Mouse (Mus musculus) embryo, embryonic 10.5 days (tissue): ENCODE measurements around the gene Sec24a.
"Not testable (repeated sequence)": the region's sequence is repeated elsewhere in the genome, so short reads cannot be mapped to it uniquely, and the experiment has no call there.

Experiments used
- DNase-seq: peaks from one replicate; pipeline ENCODE4 v3.0.0-alpha.2; 2015; ENCODE audit warnings: low spot score

The Sec24a gene

DNA sequence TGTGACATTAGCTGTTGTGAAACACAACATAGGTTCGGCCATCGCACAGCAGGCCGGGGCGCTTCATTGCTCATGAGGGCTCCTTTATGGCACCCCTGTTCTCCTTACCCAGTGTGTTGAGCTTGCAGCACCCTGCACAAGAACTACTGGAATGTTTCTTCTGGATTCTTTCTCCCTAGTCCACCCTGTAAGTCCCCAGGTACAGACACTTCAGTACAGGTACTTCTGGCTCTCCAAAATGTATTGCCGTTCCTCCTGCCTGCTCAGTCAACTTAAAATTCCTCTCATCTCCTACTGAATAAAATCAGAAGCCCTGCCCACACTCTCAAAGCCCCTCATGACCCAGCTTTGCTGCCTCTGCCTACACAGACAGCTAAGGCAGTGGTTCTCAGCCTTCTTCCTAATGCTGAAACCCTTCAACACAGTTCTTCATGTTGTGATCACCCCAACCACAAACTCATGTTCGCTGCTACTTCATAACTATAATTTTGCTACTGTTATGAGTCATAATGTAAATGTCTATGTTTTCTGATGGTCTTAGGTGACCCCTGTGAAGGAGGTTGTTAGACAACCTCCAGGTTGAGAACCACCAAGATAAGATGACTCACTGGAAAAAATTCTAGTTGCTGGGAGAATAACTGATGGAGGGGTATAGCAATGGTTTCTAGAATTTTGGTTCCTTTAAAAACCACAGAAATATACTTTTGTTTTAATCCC lies 3.3 kb downstream of the Sec24a start:
- DNase-seq, result no peak

DNA sequence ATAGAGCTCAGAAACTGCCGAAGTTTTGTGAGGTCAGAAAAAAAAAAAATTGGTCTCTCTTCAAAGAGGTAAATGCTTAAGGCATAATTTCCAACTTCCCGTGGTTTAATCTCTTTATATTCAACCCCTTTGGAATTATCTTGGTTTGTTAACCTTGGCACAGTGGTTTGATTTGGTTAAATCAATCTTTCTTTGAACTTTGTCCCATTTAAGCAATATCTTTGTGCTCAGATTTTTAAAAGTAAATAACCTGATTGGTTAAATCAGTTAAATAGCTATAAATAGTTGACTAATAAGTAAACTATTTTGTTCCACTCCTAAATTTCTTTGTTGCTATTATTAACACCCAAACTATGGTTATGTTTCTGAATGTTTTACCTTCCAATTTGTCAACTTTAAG lies 4.2 kb downstream of the Sec24a start:
- no peak for DNase-seq

DNA sequence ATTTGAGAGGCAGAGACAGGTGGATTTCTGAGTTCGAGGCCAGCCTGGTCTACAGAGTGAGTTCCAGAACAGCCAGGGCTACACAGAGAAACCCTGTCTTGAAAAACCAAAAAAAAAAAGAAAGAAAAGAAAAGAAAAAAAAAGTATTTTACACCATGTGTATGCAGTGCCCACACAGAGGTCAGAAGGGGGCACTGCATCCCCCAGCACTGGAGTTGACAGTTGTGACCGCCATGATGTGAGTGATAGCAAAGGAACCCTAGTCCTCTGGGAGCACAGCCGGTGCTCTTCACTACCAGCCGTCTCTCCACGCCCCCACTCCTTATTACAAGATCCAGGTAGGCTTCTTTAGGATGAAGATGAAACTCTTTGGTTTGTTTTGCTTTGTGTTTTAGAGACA lies 5.2 kb downstream of the Sec24a start:
- not testable (repeated sequence) for DNase-seq

DNA sequence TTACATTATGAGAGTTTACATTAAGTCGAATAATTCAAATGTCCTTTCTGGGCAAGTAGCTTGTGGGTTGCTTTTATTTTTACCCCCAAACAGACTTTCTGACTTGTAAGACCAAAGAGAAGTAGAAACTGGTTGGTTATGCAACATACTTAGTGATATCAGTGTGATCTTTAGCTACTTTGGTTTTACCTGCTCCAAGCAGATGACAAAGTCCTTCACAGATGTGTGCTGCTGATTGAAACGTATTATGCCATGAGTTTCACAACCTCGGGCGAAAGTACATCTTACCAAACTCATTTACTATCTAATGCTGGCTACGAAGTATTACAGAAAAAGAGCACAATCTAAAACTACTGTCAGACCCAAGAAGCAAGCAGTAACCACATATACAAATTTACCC lies 5.8 kb downstream of the Sec24a start:
- no peak for DNase-seq

DNA sequence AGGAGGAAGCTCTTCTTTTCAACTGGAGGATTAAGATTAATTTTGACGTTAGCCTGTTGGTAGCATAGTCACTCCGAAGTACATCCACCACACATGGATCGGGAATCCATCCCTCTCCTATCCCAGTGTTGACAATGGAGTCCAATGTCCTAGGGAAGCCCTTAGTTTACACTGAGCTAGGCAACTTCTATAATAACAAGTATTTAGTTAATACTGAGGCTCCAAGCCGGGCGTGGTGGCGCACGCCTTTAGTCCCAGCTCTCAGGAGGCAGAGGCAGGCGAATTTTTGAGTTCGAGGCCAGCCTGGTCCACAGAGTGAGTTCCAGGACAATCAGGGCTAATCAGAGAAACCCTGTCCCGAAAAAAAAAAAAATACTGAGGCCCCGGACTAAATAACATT lies 6.4 kb downstream of the Sec24a start:
- DNase-seq, result peak; percentile 6

DNA sequence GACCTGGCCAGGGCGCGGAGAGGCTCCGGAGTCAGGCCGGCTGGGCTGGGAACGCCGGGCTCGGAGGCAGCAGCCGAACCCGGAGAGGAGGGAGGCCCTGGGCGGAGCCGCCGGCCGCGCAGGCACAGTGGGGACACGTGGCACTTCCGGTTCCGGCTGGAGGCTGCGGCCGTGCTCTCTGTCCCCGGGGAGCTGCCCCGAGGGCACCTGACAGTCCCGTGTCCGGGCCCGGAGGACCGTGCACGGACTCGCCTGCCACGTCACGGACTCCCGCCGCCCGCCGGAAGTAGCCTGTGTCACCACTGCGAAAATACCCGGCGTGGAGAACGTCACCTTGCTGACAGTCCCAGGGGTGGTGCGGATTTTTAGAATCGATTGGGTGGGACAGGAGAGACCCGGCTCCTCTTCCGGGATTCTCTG lies 7.1 kb downstream of the Sec24a start:
- peak; percentile 92 for DNase-seq

DNA sequence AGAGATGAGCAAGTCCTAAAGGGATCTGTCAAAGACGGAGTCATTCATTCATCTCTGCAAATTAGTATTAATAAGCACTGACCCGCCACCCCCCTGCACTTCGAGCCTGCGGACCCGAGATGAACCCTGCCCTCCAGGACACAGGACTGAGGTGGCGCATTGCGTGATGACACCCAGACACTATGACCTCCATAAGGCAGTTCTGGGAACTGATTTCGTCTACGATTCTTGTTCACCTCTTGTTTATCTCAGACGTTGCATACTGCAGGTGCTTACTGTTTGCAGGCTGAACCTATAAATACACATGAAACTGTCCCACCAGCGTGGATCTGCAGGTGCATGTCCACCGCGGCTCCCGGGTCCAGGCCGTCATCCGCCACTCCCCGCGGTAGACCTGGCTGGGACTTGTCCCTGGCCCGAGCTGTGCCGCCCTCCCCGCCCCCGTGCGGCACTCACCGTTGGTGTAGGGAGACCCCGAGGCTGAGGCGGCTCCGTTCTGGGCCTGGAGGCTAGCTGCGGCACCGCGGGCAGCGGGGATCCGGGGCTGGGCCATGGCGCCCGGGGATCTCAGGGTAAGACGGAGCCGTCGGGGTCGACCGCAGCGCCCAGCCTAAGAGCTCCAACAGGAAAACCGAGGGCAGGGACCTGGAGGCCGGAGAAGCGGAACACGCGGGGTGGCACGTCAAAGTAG lies 7.7 kb downstream of the Sec24a start:
- no peak for DNase-seq

DNA sequence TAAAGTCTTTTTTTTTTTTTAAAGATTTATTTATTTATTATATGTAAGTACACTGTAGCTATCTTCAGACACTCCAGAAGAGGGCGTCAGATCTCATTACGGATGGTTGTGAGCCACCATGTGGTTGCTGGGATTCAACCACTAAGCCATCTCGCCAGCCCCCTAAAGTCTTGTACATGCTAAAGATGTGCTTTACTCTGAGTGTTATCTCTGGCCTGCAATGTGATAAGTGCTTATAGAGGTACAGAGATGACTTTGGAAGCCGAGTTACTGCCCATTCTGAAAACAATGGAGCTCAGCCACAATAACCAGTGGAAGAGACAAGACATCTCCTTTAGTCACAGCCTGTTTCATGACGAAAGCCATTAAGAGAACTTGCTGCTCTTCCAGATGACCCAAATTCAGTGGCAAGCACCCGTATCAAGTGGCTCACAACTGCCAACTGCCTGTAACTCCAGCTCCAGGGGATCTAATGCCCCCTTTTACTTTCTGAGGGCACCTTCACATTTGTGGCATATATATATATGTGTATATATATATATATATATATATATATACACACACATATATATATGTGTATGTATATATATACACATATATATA lies 11.7 kb downstream of the Sec24a start:
- not testable (repeated sequence) for DNase-seq

DNA sequence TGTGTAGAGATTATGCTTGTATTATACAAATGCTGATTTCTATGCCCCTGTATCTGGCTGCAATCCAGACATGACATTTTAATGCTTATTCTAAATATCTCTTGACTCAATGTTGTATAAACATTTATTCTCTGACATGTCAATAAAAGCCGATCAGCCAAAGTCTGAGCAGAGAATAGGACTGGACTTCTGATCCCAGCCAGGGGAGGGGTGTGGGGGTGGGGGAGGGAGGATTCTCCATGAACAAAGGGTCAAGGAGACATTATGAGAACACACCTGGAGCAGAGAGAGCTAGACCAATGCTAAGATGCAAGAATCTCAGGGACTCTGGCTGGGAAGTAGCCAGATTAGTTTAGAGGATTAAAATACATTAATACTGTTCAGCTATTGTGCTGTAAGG lies 17.3 kb downstream of the Sec24a start:
- DNase-seq, result no peak

DNA sequence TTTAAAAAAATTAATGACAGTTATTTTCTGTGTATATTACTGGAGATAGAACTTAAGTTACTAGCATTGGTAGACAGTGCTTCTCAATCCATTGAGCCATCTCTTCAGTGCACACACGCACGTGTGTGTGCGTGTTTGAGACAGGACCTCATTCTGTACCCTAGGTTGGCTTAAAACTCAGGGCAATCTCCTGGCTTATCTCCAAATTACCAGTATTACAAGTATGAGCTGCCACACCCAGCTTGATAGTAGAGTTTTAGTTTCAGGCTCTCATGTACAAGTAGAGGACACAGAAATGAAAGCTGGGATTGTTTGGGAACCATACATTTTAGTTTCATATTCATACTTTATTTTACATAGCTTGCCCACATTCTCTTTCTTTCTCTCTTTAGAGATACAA lies 22.7 kb downstream of the Sec24a start:
- DNase-seq, result no peak

DNA sequence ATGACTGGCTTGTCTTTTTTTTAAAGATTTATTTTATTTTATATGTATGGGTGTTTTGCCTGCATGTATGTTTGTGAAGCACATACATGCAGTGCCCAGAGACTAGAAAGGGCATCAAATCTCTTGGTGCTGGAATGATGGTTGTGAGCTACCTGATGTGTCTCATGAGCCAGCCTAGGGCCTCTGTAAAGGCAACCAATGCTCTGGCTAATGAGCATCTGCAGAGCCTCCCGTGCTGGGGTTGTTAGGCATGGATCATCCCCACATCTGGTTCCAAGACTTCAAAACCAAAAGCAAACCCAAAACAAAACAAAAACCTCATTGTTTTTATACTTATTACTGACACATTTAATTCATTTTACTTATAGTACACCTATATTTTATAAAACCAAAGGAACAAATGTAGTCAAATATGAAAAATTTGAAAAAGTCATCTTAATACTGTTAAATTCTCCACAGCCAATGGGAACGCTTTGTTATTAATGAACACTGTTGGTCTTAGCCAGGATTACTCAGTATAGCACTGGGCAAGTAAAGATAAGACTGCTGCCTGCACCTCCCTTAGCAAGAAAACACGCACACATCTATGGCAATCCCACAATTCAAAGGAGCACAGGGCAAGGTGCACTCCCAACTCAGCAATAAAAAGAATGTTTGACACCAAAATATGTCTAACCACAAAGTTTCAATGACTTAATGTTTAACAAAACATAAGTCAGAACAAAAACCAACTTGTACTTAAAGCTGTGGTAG lies 24.6 kb downstream of the Sec24a start:
- DNase-seq, result no peak

DNA sequence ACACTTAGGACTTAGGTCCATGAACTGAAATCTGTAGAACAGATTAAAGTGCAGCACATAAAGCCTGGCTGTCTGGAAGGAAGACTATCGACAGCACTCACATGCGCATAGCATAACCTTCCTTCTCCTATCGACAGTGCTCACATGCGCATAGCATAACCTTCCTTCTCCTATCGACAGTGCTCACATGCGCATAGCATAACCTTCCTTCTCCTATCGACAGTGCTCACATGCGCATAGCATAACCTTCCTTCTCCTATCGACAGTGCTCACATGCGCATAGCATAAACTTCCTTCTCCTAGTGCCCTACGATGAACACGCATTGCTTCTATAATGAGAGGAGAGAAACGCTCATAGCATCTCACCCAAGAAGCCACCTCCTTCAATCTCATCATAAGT lies 29.2 kb downstream of the Sec24a start:
- DNase-seq, result not testable (repeated sequence)

DNA sequence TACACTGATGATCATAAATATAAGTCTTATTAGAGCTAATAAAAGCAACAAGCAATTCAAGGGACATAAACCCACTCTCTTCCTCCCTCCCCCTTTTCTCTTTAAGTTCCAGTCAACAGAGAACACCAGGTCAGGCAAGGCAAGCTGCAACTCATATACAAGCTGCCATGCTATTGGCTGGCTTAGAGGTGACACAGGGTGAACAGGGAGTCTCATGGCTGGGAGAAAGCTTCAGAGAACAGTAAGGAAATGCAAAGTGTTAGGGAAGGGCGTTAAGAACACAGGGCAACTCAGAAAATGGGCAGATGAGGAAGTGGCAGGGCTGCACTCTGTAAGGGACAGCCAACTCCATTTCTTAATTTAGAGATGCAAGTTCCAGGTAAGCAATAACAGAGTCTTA lies 30.6 kb downstream of the Sec24a start:
- no peak for DNase-seq

DNA sequence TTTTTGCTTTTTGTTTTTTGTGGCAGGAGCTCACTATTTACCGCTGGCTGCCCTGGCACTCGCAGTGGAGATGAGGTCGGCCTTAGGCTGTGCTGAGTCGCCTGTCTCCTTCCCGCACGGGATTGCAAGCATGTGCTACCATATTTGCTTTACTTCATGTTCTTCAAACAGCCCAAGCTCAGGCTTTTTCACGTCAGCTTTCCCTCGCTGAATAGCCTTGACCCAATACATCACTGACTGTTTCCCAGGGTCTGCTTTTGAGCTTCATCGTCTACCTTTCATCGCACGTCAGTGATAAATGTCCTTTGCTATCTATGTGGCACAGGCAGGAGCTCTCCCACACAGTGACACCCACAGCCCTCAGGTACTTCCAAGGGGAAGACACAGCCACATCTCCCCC lies 42.4 kb downstream of the Sec24a start:
- DNase-seq, result no peak

DNA sequence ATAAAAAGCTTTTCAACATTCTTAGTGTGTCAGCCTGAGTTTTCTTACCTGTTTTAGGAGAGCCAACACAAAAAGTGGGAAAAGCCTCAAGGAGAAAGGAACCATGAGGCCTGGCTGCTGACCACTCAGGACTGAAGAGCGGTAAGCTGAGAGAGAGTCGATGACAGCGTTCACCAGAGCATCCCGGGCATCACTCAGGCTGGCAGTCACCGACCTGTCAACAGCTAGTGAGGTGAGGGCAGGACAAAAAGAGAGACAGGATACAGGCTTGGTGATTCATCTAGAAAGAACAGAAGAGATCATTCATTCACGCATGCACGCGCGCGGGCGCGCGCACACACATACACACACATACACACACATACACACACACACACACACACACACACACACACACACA lies 56.4 kb downstream of the Sec24a start:
- DNase-seq, result no peak

DNA sequence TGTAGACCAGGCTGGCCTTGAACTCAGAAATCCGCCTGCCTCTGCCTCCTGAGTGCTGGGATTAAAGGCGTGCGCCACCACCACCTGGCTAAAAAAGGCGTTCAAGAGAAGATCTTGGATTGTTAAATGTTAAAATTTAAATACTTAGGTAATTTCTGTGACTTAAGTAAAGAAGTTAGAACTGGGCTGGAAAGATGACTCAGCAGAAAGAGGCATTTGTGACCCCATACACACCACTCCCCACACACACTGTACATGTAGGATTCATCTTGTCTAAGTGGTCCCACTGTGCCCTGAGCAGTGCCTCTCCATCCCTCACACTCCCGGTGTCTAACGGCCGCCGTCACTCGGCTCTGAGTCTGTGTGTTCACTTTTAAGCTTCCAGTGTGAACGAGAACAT lies 57.0 kb downstream of the Sec24a start:
- no peak for DNase-seq

DNA sequence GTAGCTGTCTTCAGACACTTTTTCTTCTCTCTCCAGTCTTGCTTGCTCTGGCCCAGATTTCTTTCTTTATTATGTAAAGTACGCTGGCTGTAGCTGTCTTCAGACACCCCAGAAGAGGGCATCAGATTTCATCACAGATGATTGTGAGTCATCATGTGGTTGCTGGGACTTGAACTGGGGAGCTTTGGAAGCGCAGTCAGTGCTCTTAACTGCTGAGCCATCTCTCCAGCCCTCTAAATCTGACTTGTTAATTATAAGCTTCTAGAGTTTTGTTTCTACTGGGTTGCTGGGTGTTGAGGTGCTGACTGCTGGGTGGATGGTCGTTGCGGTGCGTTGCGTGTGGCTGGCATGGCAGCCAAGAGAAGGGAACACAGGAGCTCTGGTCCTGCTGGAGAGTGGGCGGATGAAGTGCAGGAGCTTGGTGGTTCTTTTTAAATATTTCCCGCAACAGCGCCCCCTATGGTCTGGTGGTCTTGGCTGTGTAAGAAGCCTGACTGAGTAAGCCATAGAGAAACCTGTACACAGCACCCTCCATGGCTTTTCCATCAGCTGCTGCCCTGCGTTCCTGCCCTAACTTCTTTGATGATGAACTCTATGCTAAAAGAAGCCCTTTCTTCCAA lies 59.9 kb downstream of the Sec24a start:
- DNase-seq, result peak; percentile 55

DNA sequence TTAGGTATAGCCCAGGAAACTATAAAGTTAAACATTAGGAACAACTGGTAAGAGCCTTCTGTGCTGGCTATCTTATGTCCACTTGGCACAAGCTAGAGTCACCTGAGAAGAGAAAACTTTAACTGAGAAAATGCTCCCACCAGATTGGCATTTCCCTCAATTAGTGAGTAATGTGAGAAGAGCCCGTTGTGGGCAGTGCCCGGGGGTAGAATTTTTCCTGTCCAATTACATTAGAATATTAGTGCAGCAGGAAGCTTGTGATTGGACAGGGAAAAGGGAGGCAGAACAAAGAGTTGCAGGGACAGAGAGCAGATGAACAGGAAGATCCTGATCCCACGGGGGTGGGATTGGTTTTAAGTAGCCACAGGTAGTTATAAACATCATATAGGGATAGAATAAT lies 60.6 kb downstream of the Sec24a start:
- DNase-seq, result no peak

DNA sequence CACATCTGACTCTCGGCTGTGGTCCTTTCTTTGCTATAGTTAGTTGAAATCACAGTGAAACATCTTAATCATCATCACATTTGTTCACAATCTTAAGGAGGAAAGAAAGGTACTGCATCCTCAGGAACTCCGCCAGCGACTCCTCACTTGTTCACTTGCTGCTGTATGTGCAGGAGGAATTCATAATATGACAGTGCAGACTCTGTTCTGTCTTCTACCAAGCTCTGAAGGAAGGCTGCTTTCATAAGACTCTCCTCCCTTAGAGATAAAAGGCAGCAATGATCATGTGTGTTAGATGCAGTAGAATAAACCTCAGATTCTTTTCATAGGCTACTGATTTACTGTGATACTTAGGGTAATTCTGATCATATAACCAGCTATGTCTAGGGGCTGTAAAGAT lies 68.5 kb downstream of the Sec24a start:
- no peak for DNase-seq

DNA sequence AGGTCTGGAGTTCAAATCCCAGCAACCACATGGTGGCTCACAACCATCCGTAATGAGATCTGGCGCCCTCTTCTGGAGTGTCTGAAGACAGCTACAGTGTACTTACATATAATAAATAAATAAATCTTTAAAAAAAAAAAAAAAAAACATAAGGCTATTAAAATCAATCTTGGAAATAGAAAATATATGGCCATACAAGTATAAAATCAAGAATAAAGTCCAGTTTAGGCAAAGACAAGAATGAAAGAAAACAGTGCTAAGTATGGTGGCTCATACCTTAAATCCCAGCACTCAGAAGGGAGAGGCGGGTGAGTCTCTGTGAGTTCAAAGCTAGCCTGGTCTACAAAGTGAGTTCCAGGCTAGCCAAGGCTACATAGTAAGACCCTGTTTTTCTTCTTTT lies 72.8 kb downstream of the Sec24a start:
- DNase-seq, result not testable (repeated sequence)

DNA sequence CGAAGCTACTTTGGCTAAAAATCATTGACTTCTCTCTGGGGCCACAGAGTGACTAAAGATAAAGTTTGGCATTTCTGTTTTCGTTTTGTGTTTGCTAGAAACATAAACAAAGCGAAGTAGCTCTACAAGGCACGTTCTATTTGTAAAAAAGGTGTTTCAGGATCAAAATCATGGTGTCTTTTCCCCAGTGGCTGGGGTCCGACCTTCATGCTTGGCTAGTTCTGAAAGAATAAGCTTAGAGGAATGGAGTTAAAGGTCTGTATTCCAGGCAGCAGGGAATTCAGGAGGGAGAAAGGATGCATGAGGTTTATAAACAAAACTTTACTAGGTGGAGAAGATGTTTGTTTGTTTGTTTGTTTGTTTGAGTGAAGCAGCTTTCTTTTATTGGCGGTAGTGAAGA lies 74.1 kb downstream of the Sec24a start:
- no peak for DNase-seq
